Mouse (Mus musculus): ENCODE measurements around the gene Lrrc58. TPM values are rescaled to one million over a fixed set of nuclear protein-coding genes. Genes with fewer than 3 reads are reported as not detected.

Lrrc58 gene
- total RNA-seq, 2 experiments from 2014 or later, result 196 to 274 TPM

DNA sequence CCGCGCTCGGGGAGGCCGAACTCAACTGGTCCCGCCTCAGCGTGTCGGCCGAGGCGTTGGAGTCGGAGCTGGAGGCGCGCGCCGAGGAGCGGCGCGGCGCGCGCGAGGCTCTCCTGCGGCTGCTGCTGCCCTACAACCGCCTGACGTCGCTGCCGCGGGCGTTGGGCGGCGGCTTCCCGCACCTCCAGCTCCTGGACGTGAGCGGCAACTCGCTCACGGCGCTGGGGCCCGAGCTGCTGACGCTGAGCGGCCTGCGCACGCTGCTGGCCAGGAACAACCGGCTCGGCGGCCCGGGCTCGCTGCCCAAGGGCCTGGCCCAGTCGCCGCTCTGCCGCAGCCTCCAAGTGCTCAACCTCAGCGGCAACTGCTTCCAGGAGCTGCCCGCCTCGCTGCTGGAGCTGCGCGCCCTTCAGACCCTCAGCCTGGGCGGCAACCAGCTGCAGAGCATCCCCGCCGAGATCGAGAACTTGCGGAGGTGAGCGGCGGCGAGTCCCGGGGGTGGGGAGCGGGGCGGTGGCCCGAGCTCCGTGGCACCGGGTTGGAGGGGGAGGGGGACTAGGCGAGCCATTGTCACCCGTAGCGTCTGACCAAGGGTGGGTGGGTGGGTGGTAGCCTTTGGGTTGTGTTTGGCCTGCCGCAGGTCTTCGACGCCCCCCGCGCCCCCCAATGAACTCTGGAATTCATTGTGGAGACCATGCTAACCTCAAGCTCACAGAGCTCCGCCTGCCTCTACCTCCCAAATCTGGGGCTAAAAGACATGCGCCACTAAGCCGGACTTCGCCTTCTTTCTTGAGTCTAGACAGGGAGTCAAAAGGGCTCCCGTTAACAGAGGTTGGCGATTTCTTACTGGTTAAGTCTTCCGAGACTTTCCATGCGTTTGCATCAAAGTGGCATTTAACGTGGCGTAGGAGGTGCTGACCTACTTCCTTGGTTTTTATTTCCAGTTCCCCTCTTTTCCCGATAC, 599 bp downstream of the Lrrc58 start:
- DNase-seq (ENCODE audit: low spot score in 2 of 2), result peak; percentile 52 to 59

DNA sequence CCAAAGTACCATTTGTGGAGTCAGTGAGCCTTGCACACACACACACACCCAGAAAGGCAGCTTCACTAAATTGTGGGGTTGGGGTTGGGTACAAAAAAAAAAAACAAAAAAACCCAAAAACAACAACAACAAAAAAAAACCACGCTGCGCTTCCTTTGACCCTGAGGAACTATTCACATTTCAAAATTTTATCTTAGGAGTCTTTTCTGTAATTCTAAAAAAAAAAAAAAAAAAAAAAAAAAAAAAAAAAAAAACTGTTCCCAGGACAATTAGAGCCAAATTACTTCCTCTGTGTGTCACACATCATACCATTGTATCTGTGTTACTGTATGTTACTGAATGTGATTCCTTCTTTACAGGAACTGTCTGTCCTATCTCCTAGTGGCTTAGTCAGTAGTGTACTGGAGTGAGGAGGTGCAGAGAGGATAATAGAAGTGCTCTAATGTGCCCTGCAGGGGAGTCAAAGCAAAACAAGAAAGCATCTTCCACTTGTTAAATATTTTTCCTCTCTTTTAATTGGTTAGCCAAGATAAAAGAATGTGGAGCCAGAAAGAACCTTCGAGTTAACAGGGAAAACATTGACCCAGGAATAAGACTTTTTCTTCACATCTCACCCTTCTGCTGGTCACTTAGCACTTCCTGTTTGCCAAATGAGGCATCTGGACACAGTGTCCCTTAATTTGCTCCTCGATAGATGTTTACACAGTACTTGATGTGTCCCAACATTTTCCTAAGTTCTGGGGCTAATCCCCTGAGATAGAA, 1.5 kb downstream of the Lrrc58 start:
- DNase-seq (ENCODE audit: low spot score in 2 of 2), result no peak

DNA sequence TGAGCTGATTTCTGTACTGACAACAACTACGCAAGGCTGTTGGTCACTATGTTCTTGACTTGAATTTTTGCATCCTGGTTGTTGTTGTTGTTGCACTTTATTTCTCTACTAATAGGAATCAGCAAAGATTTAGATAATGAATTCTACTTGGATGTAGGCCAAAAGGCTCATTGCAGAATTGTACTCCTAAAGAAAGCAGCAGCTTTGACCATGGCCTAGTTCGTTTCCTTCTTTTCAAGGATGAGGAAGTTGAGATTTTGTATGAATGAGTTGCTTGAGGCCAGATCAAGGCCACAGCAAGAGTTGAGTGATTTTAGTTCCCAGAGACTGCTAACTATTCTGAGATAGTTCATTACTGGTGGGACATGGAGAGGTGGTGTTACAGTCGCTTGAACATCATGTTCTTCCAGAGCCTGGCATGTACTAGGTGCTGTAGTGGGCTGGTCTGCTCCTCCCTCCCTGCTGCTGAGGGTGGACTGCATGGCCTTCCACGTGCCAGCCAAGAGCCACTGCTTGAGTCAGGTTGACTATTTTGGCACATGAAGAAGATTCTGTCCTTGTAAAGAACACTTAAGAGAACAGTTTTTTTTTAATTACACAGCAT, 3.0 kb downstream of the Lrrc58 start:
- DNase-seq (ENCODE audit: low spot score in 2 of 2), result peak in 1 of 2 experiments; percentile 46

DNA sequence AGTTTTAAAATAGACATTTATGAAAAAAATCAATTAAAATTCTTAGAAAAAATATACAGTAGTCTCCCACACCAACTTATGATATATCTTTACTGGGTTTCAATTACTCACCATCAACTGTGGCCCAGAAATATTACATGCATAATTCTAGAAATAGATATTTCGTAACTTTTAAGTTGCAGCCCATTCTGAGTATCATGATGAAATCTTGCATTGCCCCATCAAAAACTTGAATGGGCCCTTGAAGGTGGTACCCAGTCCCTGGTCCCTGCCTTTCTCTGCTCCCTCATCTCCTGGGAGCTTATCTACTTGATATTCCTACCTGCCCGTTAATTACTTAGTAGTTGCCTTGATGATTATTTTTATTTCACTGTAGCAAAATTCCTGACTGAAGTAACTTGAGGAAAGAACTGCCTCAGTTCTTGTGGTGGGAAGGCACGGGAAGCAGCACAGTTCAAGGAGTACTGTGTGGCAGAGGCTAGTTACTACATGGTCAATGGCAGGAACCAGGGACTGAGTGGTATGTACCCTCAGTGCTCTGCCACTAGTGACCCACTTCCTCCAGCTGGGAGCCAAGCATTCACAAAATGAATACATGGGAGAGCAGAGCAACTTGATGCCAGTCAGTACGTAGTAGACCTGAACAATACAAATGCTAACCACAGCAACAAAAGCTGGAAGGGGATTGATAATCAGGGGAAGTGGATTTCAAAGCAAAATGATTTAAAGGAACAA, 6.5 kb downstream of the Lrrc58 start:
- no peak for DNase-seq (ENCODE audit: low spot score in 2 of 2)

DNA sequence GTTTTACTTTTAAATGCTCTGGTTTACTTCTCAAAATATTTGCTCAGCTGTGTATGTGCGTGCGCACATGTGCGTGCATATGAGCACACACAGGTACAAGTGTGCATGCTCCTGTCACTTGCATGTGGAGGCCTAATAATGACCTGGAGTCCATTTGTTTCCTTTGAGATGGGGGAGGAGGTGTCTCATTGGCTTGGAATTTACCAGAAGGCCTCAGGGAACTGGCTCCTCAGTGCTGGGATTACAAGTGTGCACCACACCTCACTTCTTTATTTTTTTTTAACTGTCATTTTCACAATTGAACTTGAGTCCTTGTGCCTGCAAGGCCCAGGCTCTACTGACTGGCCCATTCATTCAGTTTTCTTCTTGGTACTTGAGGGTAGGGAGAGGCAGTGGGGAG, 9.2 kb downstream of the Lrrc58 start:
- DNase-seq (ENCODE audit: low spot score in 2 of 2), result no peak

DNA sequence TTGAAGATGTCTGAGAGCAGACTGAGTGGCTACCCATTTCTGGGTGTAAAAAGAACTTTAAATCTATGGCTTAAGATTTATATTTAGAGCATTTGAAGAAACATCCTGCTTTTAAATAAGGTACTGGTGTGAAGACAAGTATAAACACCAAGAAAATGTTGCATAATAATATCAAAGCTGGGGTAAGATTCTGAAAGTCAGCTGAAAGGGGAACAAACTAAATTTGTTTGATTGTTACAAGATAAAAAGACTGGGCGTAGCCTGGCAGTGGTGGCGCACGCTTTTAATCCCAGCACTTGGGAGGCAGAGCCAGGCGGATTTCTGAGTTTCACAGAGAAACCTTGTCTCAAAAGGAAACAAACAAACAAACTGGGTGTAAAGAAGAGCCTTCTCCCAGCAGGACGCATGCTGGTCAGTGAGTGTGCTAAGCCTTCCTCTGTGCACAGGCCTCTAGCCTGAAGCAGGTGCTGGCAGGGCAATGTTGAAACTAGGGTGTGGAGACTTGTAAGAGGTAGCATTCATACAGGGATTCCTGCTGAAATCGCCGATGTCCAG, 10.8 kb downstream of the Lrrc58 start:
- no peak for DNase-seq (ENCODE audit: low spot score in 2 of 2)

DNA sequence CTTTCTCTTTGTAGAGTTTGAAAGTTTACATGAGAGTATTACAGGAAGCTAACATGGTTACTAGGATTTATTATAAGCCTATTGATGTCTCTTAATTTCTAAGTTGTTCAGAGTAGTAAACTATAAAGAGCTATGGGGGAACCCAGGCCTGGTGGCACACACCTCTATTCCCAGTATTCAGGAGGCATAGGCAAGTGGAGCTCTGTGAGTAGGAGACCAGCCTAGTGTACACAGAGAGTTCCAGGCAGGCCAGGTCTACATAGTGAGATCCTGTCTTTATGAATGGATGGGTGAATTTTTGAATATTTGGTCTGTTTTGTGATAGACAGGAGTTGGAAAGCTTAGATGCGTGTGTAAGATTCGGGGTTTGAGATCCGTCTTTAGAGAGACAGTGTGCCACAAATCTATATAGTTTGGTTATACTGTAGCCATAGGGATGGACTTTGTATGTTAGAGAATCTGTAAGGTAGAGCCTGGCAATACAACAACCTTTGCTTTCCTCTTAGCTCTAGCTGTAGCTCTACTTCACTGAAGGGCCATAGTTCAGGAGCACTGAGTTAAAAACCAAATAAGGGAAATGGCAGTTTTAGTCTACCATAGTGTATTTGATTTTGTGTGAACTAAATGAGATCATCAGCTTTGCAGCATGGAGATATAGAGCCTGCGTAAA, 11.7 kb downstream of the Lrrc58 start:
- no peak for DNase-seq (ENCODE audit: low spot score in 2 of 2)

DNA sequence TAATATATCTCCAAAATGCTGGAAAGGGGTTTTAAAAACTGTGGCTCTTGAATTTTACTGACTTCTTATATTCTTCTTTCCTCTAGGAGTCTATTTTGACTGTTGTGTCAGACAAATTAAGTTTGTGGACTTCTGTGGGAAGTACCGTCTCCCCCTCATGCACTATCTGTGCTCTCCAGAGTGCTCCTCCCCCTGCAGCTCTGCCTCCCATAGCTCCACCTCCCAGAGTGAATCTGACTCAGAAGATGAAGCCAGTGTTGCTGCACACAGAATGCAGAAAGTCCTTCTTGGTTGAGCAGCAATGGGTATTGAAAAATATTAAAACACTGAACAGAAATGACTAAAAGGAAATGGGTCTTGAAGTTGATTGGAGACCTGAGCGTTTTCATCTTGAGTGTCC, 13.0 kb downstream of the Lrrc58 start:
- no peak for DNase-seq (ENCODE audit: low spot score in 2 of 2)

DNA sequence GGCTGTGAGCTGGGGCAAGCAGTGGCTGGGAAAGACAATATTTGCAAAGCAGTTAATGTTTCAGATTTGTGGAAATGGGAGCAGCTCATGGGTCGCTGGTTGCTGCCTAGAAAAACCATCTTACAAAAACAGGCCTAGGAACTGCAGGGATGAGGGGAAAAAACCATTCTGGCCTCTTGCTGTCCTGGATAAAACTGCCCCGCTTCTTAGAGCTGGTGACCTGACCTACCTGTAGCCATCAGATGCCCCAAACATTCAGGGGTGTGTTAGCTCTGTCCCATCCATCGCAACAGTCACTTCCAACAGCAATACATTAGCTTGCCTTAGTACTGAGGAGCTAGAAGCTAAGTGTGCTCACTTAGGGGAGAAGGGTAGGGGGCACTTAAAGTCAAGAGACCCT, 20.8 kb downstream of the Lrrc58 start:
- no peak for DNase-seq (ENCODE audit: low spot score in 2 of 2)

DNA sequence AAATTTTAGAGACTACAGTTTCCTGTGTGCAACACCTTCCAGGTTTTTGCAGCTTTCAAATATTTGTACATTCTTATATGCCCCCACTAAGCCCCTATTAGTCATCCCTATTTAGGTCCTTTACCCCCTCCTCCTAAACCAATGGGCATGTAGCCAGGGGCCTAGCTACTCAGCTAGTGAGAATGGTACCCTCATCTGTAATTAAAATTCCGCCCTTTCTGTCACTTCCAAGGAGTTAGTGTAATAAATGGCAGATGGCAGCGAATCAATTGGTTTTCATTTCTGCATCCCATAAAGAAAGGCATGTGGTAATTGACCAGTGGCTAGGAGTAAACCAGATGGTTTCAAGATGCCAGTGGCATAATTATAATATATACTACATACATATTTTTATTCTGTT, 24.5 kb downstream of the Lrrc58 start:
- no peak for DNase-seq (ENCODE audit: low spot score in 2 of 2)

DNA sequence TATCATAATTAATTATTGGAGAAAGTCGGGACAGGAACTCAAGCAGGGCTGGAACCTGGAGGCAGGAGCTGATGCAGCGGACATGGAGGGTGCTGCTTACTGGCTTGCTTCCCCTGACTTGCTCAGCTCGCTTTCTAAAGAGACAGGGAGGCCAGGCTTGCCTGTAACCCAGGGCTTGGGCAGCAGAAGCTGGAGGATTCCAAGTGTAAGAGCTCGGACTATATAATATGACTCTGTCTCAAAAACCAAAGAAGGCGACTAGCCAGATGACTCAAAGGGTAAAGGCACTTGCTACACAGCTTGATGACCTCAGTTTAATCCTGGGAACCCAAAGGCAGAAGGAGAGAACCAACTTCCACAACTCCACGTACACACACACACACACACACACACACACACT, 25.2 kb downstream of the Lrrc58 start:
- no peak for DNase-seq (ENCODE audit: low spot score in 2 of 2)

DNA sequence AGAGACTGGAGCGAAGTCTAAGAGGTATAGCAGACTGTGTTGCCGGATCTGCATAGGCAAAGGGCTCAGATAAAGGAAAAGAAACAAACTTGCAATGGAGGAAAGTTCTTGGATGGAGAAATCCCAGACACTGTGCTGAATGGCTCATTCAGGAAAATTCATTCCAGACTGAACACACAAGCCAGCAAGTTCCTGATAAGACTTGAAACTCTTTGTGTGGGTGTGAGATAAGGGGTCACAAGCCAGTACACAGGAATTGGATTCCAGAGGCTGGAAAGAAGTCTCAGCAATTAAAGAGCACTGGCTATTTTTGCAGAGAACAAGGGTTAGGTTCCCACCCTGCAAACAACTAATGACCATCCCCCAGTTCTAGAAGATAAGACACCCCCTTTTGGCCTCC, 25.8 kb downstream of the Lrrc58 start:
- DNase-seq (ENCODE audit: low spot score in 2 of 2), result no peak

DNA sequence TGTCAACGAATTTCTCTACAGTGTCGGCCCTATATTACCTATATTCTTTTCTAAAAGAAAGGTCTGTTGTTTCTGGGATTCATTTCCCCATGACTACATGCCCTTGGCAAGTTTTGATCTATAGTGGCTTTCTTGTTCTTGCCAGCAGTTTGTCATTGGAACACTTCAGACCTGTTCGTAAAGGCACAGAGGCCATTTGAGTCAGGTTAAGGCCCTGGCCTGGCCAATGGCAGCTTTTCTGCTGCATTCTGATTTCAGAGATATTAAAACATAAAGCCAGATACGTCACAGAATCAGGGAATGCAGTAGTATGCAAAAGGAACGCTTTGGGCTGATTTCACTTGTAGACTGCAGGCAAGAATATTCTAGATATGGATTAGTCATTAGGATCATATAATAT, 30.6 kb downstream of the Lrrc58 start:
- DNase-seq (ENCODE audit: low spot score in 2 of 2), result no peak

DNA sequence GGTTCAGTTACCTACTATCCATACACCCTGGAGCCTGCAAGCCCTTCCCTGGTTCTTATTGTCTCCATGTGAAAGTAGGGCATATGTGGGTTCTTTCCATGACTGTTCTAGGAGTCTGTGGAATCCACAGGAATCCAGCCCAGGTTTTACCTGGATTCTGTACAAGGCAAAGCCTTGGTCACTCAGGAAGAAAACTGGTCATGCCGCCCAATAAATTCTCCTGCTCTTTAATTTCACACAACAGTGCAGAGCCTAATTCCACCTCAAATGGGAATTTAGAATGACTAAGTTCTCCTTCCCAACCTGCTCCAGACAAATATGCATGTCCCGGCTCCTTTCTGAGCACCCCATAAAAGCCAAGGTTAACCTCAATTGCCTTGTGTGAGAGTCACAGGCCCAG, 31.2 kb downstream of the Lrrc58 start:
- no peak for DNase-seq (ENCODE audit: low spot score in 2 of 2)

DNA sequence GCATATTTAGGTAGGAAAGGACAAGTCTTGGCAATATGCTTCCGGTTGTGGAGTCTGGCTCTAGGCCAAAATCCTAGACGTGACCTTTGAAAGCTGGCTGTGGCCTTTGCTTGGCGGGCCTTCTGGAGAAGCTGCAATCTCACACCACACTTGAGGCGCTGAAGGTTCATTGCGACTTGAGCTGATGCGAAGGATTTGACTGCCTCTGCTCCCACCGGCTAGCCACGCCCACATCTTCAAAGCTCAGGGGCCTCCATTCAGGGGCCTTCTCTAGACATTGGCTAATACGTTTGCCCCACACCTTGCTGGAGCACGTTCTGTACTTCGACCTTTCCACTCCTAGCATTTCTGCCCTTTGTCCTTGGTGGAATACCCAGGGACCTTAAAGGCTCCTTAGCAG, 33.1 kb downstream of the Lrrc58 start:
- no peak for DNase-seq (ENCODE audit: low spot score in 2 of 2)

DNA sequence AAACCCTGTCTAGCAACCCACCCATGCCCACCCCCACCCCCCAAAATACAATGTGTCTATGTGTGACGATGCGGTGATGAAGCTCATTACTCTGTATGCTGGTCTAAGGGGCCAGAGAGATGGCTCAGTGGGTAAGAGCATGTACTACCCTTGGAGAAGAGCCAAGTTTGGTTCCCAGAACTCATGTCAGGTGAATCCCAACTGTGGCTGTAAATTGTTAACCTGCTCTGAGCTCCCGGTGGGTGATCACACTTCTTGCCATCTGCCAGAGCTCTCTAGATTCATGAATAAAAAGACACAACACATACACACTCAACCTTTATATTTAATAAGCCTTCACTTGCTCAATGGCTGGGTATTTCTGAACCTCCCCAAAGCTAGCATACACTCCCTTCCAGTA, 38.3 kb downstream of the Lrrc58 start:
- no peak for DNase-seq (ENCODE audit: low spot score in 2 of 2)

DNA sequence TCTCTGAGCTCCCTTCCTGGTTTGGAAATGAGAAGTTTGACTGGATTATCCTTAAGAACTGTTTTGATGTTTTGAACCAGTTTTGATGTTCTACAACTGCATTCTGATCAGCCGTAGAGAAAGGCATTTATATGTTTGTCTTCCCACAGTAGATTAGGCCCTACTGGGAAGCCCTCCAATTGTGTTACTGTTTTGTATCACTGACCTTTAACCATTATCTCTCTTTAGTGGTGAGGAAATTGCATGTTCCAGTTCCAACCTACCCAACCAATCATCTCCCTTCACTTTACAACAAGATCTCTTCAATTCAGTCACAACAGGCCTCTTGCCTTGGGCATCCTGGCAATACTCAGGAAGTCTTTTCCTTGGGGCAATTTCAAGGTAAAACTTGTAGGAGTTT, 42.9 kb downstream of the Lrrc58 start:
- DNase-seq (ENCODE audit: low spot score in 2 of 2), result no peak

DNA sequence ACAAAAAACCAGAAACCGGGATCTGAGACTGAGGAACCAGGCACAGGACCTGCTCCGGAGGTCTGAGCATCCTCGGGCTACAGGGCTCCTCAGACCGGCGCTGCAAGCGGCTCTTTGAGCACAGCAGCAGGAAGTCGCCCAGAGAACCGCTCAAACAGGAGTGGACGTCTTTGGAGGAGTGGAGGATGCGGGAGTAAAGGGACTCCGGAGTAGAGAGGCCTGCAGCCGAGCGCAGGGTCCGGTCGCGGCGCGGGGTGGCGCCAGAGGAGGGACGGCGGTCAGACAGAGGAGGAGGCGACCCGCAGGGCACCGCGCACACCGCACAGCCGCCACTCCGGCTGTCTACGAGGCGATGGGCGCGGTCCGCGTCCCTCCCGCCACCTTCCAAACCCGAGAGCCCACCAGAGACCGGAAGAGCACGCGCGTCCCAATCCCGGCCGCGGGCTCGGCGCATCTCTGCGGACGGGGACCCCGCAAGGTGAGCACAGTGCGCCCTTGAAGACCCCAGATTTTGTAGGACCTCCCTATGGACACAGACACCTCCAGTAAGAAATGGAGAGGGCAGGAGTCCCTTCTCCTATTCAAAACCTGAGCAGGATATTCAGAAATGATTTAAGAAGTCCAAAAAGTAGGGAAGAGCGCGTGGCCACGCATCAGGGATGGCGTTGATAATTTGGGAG, 48.1 kb downstream of the Lrrc58 start, which contains the start of gene Gpr156:
Gene Gpr156, plus strand, starts transcription at position 359 of the 680 bp plus-strand sequence.
- DNase-seq (ENCODE audit: low spot score in 2 of 2), result peak; percentile 35 to 58

DNA sequence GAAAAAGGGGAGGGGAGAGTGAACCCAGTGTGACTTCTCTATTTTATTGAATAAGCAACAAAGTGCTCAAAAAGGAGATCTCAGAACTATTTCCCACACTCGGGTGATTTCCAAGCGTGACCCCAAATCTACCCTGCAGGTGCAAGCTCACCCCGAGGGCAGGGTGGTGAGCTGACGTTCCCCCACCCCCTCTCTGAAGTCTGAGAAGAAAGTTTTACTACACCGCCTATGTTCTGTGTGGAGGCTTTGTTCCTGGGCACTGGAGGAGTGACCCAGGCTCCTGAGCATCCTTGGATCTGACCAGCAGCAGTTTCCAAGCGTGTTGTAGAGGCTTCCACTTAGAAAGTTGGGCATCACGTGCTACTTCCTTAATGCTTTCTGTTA, 48.6 kb downstream of the Lrrc58 start:
- no peak for DNase-seq (ENCODE audit: low spot score in 2 of 2)

DNA sequence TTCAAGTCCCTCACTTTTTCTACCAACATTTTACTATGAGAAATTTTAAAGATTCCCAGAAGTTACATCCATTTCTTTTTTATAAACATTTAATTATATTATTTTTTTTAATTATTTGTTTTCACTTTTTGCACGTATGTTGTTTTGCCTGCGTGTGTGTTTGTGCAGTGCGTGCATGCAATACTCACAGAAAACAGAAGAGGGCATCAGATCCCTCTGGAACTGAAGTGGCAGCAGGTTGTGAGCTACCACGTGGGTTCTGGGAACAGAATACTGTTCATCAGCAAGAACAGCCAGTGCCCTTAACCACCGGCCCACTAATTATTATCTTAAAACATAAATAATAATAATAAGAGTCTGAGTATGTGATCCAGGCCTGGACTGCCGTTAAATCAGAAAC, 50.8 kb downstream of the Lrrc58 start:
- DNase-seq (ENCODE audit: low spot score in 2 of 2), result no peak
